Mouse (Mus musculus): ENCODE measurements around the gene Ckm.

GRCm38 (mm10) chr7:19403731-19404296, 762 bp upstream of the Ckm start, which contains the start of gene Klc3:
- TF ChIP-seq MEF2A (IDR thresholded peaks at IDR 0.05; ENCODE audit: borderline replicate concordance, low read depth, low read length) (no peak), POLR2AphosphoS2 (IDR thresholded peaks at IDR 0.05; ENCODE audit: low read depth, low read length) (no peak), EP300 (IDR thresholded peaks at IDR 0.05; ENCODE audit: low read length) (no peak), USF1 (IDR thresholded peaks at IDR 0.05; ENCODE audit: low read depth, low read length) (no peak), CHD2 (IDR thresholded peaks at IDR 0.05; ENCODE audit: low read length) (no peak), GABPA (IDR thresholded peaks at IDR 0.05; ENCODE audit: insufficient replicate concordance, low read depth, low read length) (no peak), POLR2A (IDR thresholded peaks at IDR 0.05; ENCODE audit: low read depth, low read length) (no peak), RAD21 (IDR thresholded peaks at IDR 0.05; ENCODE audit: low read depth, low read length) (no peak), CTCF (conservative IDR thresholded peaks at IDR 0.05 in 1 of 2, IDR thresholded peaks at IDR 0.05 in 1 of 2; ENCODE audit: low read depth in 2 of 2, low read length in 2 of 2) (no peak), USF2 (conservative IDR thresholded peaks at IDR 0.05; ENCODE audit: low read depth, low read length) (no peak), SMC3 (IDR thresholded peaks at IDR 0.05; ENCODE audit: low read depth, low read length) (no peak), HCFC1 (IDR thresholded peaks at IDR 0.05; ENCODE audit: low read depth, low read length) (no peak), MAZ (IDR thresholded peaks at IDR 0.05; ENCODE audit: low read depth, low read length) (no peak)
